Mouse (Mus musculus) G1E (cell line): ENCODE data around the gene Sptb. TPM values are rescaled to one million over a fixed set of nuclear protein-coding genes. Genes with fewer than 3 reads are reported as not detected.

ENCODE experiments used
- ATAC-seq: 2 replicates; pipeline ENCODE4 v1.8.0; 2016; ENCODE audit warnings: mild to moderate bottlenecking; ENCODE audit not compliant: insufficient number of reproducible peaks, poor library complexity, low FRiP score, severe bottlenecking; ENCODE audit errors: extremely low read depth
- DNase-seq: peaks from one replicate; pipeline ENCODE4 v3.0.0; 2012; ENCODE audit warnings: low spot score
- H3K27me3 ChIP-seq: 2 replicates; pipeline ENCODE4 v1.6.1; 2012; ENCODE audit warnings: mild to moderate bottlenecking, low read length, inconsistent platforms; ENCODE audit not compliant: insufficient read depth
- H3K36me3 ChIP-seq: replicated peaks from 2 replicates; pipeline ENCODE3; 2012; ENCODE audit warnings: mild to moderate bottlenecking, inconsistent platforms
- H3K4me1 ChIP-seq: 2 replicates; pipeline ENCODE4 v1.6.1; 2012; ENCODE audit warnings: low read depth, low read length, inconsistent platforms, mixed read lengths; ENCODE audit not compliant: insufficient read depth
- H3K4me3 ChIP-seq: 2 replicates; pipeline ENCODE4 v1.5.1; 2012; ENCODE audit warnings: low read depth, mild to moderate bottlenecking, inconsistent platforms, low read length, moderate library complexity, mixed read lengths
- H3K9me3 ChIP-seq: replicated peaks from 2 replicates; pipeline ENCODE4 v1.6.1; 2012; ENCODE audit warnings: inconsistent platforms
- CTCF ChIP-seq: IDR thresholded peaks from 2 replicates; pipeline ENCODE4 v1.5.1; 2012; ENCODE audit warnings: low read depth, low read length, inconsistent platforms, mixed read lengths
- GATA1 ChIP-seq: IDR thresholded peaks from 2 replicates; pipeline ENCODE4 v1.6.1; 2012; ENCODE audit warnings: borderline replicate concordance, low read length, inconsistent platforms, mixed read lengths
- GATA2 ChIP-seq: IDR thresholded peaks from 2 replicates; pipeline ENCODE4 v1.6.1; 2012; ENCODE audit warnings: low read depth, low read length, inconsistent platforms, borderline replicate concordance
- POLR2AphosphoS5 ChIP-seq: IDR thresholded peaks from 2 replicates; pipeline ENCODE4 v1.6.1; 2012; ENCODE audit warnings: low read depth, low read length, inconsistent platforms; ENCODE audit not compliant: insufficient replicate concordance
- TAL1 ChIP-seq: conservative IDR thresholded peaks from 2 replicates; pipeline ENCODE4 v1.6.1; 2012; ENCODE audit warnings: low read depth, low read length, inconsistent platforms, mixed read lengths
- polyA plus RNA-seq: library from polyadenylated mRNA; stranded (reverse); fragments of >175 nt; gene quantifications from 2 replicates; pipeline ENCODE4 v1.2.3, GENCODE M21; 2012
- total RNA-seq, 2 experiments: library from RNA; stranded (forward) in 1 of 2; stranded (reverse) in 1 of 2; fragments of 200-1000 nt in 1 of 2; fragments of >200 nt in 1 of 2; fragmentation: Nextera tagmentation in 1 of 2; gene quantifications; 2 replicates each; pipeline ENCODE4 v1.2.3; 2014 to 2017

Gene Sptb
- total and polyA plus RNA-seq, 3 experiments: 78.7 to 231 (median 169) TPM

DNA sequence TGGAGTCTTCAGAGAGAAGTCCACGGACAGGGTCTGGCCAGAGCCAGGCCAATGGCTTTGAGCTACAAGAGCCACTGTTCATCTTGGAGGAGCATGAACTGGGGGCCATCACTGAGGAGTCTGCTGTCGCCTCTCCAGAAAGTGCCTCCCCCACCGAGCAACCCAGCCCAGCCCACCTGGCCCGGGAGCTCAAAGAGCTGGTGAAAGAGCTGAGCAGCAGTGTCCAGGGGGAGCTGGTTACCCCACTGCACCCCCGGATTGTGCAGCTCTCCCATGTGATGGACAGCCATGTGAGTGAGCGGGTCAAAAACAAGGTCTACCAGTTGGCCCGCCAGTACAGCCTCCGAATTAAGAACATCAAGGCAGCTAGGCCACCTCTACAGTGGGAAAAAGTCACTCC is 133.5 kb downstream of the Sptb start:
- Histone ChIP-seq H3K27me3 (peaks cover 93% of the 10 kb centered on the region), H3K4me3 (no peak overlapping the region; the same call in 1 of the 2 replicates), H3K4me1 (peaks cover 45% of the 10 kb centered on the region), H3K36me3 (peaks cover 46% of the 10 kb centered on the region), H3K9me3 (no peaks in the 10 kb centered on the region)
- DNase-seq (no peak), ATAC-seq (no peak)
- TF ChIP-seq GATA2: no peak
- no peak for TF ChIP-seq TAL1
- TF ChIP-seq GATA1: no peak
- no peak for TF ChIP-seq POLR2AphosphoS5
- no peak for TF ChIP-seq CTCF

GRCm38 (mm10) chr12:76576061-76576460 is 134.3 kb downstream of the Sptb start:
- Histone ChIP-seq H3K36me3 (peaks cover 51% of the 10 kb centered on the region), H3K27me3 (peaks cover 93% of the 10 kb centered on the region), H3K4me3 (peak overlapping the region; percentile 44; the same call in 1 of the 2 replicates), H3K4me1 (peaks cover 45% of the 10 kb centered on the region), H3K9me3 (no peaks in the 10 kb centered on the region)
- DNase-seq (peak; percentile 90), ATAC-seq (peak; percentile 93)
- TF ChIP-seq GATA2: 0 out of 2 replicates have a peak, but pooled peaks have one; percentile 36
- TF ChIP-seq TAL1: peak; percentile 95
- TF ChIP-seq GATA1: no peak

- Histone ChIP-seq H3K27me3 (peaks cover 92% of the 10 kb centered on the region), H3K9me3 (no peaks in the 10 kb centered on the region), H3K4me3 (no peak overlapping the region), H3K4me1 (peaks cover 45% of the 10 kb centered on the region), H3K36me3 (peaks cover 54% of the 10 kb centered on the region)
- no peak for DNase-seq
- no peak for TF ChIP-seq GATA1
- no peak for TF ChIP-seq POLR2AphosphoS5
- no peak for TF ChIP-seq TAL1
- TF ChIP-seq GATA2: no peak
- no peak for TF ChIP-seq CTCF
- no peak for ATAC-seq
Measured at GRCm38 (mm10) chr12:76574815-76575214, 135.5 kb downstream of the Sptb start.

DNA sequence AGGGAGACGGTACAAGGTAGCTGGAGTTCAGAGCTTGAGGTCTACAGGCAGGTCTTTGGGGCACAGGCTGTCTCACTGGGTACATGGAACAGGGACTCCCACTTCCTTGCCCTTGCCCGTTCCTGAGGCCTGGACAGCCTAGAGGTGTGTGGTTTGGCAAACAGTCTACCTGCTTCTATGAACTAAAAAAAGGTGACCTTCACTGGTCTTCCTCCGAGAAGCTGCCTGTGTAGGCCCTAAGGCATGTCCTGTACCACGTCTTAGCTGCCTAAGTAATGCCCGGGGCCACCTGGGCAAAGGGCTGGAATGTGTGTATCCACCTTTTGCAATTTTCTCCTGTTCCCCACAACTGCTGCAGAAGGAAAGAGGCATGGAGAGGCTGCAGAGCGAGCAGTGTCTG is 137.0 kb downstream of the Sptb start:
- H3K4me1 ChIP-seq: peaks cover 43% of the 10 kb centered on the region
- H3K27me3 ChIP-seq: peaks cover 79% of the 10 kb centered on the region
- H3K36me3 ChIP-seq: peaks cover 50% of the 10 kb centered on the region
- TF ChIP-seq POLR2AphosphoS5 (no peak), GATA2 (no peak), GATA1 (no peak), CTCF (no peak), TAL1 (no peak)
- H3K4me3 ChIP-seq: no peak overlapping the region
- DNase-seq (no peak), ATAC-seq (no peak)
- no peaks in the 10 kb centered on the region for H3K9me3 ChIP-seq

GRCm38 (mm10) chr12:76572261-76573251 is 137.8 kb downstream of the Sptb start:
- peaks cover 43% of the 10 kb centered on the region for H3K36me3 ChIP-seq
- no peaks in the 10 kb centered on the region for H3K9me3 ChIP-seq
- H3K4me1 ChIP-seq: peaks cover 34% of the 10 kb centered on the region
- no peak for TF ChIP-seq GATA1
- TF ChIP-seq POLR2AphosphoS5: no peak
- TF ChIP-seq TAL1: no peak
- TF ChIP-seq GATA2: no peak
- TF ChIP-seq CTCF: no peak
- H3K4me3 ChIP-seq: no peak overlapping the region
- H3K27me3 ChIP-seq: peaks cover 73% of the 10 kb centered on the region
- no peak for ATAC-seq
- no peak for DNase-seq

GRCm38 (mm10) chr12:76571266-76571665 is 139.1 kb downstream of the Sptb start:
- no peak for DNase-seq
- TF ChIP-seq CTCF: no peak
- TF ChIP-seq POLR2AphosphoS5: no peak
- TF ChIP-seq TAL1: no peak
- TF ChIP-seq GATA2: no peak
- no peak for TF ChIP-seq GATA1
- Histone ChIP-seq H3K9me3 (no peaks in the 10 kb centered on the region), H3K4me1 (peaks cover 21% of the 10 kb centered on the region), H3K36me3 (peaks cover 36% of the 10 kb centered on the region), H3K27me3 (peaks cover 67% of the 10 kb centered on the region), H3K4me3 (no peak overlapping the region)
- no peak for ATAC-seq
